Mouse (Mus musculus) spleen, postnatal 4 days (tissue): ENCODE measurements around the gene Col25a1.

ENCODE experiments used
- DNase-seq, 2 experiments: peaks; one replicate each; pipeline ENCODE4 v3.0.0; 2022; ENCODE audit warnings: low spot score in 2 of 2

Gene Col25a1

GRCm38 (mm10) chr3:130161323-130161917 lies 30.1 kb downstream of the Col25a1 start:
- no peak for DNase-seq

- no peak for DNase-seq
Observed at GRCm38 (mm10) chr3:130166875-130167274, 35.6 kb downstream of the Col25a1 start.

- no peak for DNase-seq
Observed at GRCm38 (mm10) chr3:130172764-130173163, 41.5 kb downstream of the Col25a1 start.

- peak; percentile 45 to 63 for DNase-seq
Observed at GRCm38 (mm10) chr3:130180181-130180940, 49.1 kb downstream of the Col25a1 start.

GRCm38 (mm10) chr3:130180964-130181590 lies 49.8 kb downstream of the Col25a1 start:
- DNase-seq: no peak

GRCm38 (mm10) chr3:130181591-130181980 lies 50.3 kb downstream of the Col25a1 start:
- DNase-seq: no peak

GRCm38 (mm10) chr3:130182450-130182849 lies 51.1 kb downstream of the Col25a1 start:
- no peak for DNase-seq

- no peak for DNase-seq
Observed at GRCm38 (mm10) chr3:130185111-130185510, 53.8 kb downstream of the Col25a1 start.

GRCm38 (mm10) chr3:130187588-130187987 lies 56.3 kb downstream of the Col25a1 start:
- no peak for DNase-seq

- DNase-seq: no peak
Observed at GRCm38 (mm10) chr3:130193450-130193849, 62.1 kb downstream of the Col25a1 start.

GRCm38 (mm10) chr3:130214631-130215030 lies 83.3 kb downstream of the Col25a1 start:
- DNase-seq: no peak

- DNase-seq: no peak
Observed at GRCm38 (mm10) chr3:130216141-130216540, 84.8 kb downstream of the Col25a1 start.

GRCm38 (mm10) chr3:130216646-130217045 lies 85.3 kb downstream of the Col25a1 start:
- DNase-seq: no peak

- no peak for DNase-seq
Observed at GRCm38 (mm10) chr3:130217705-130218104, 86.4 kb downstream of the Col25a1 start.

- no peak for DNase-seq
Observed at GRCm38 (mm10) chr3:130218232-130218728, 87.0 kb downstream of the Col25a1 start.

- DNase-seq: no peak
Observed at GRCm38 (mm10) chr3:130220811-130221210, 89.5 kb downstream of the Col25a1 start.

GRCm38 (mm10) chr3:130228186-130228585 lies 96.9 kb downstream of the Col25a1 start:
- DNase-seq: no peak

GRCm38 (mm10) chr3:130232944-130233343 lies 101.6 kb downstream of the Col25a1 start:
- DNase-seq: no peak

- no peak for DNase-seq
Observed at GRCm38 (mm10) chr3:130235233-130235632, 103.9 kb downstream of the Col25a1 start.

- no peak for DNase-seq
Observed at GRCm38 (mm10) chr3:130236129-130236528, 104.8 kb downstream of the Col25a1 start.

- no peak for DNase-seq
Observed at GRCm38 (mm10) chr3:130237852-130238251, 106.6 kb downstream of the Col25a1 start.

GRCm38 (mm10) chr3:130241924-130242323 lies 110.6 kb downstream of the Col25a1 start:
- DNase-seq: no peak
